Mouse (Mus musculus): ENCODE results near the gene Klf17. TPM values are rescaled to one million over a fixed set of nuclear protein-coding genes. Genes with fewer than 3 reads are reported as not detected.

Gene Klf17
- polyA plus RNA-seq (2012; fragmentation: generic; extraction: Trizol), result not detected
- long read RNA-seq, experiment 1, result 0 reads
- long read RNA-seq, experiment 2, result 0 reads

DNA sequence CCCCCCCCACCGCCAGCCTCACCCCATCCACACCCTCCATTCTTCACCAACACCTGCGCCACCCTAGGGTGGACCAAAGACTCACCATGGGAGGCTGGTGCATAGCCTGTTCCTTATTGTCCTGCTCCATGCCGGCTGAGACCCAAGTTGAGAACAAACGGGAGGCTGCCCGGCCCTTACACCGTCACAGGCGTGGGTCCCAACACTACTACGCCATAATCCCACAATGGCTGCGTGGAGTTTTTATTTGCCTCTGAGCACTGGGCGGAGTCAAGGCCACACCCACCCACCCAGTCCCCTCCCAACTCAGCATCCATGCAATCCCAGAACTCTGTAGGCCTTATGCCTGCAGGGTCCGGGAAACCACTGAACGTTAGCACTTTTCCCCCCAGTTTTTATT lies at the start of gene Klf17:
Gene Klf17 (minus strand): TSS at position 233 of the 400 bp plus-strand sequence.
- H3K79me3 ChIP-seq (ENCODE audit: low read depth), result no peaks in the 10 kb centered on the region
- no peak within 1 kb of the TSS for H3ac ChIP-seq (ENCODE audit: control insufficient read depth, insufficient read length, low read depth)
- TF ChIP-seq USF1 (IDR thresholded peaks at IDR 0.05; ENCODE audit: low read depth) (no peak), MYOD1 (IDR thresholded peaks at IDR 0.05; ENCODE audit: control insufficient read depth, insufficient read length, low read depth) (no peak), MYOG (IDR thresholded peaks at IDR 0.05; ENCODE audit: control insufficient read depth, extremely low read depth, insufficient read length) (no peak), CEBPB (IDR thresholded peaks at IDR 0.05; ENCODE audit: low read depth) (no peak), FOSL1 (IDR thresholded peaks at IDR 0.05; ENCODE audit: insufficient read depth, low read length, poor library complexity, severe bottlenecking) (no peak), MAX (IDR thresholded peaks at IDR 0.05) (no peak), CTCF (IDR thresholded peaks at IDR 0.05; ENCODE audit: control insufficient read depth, insufficient read depth, insufficient read length) (no peak)
- no peak within 1 kb of the TSS for H3K4me3 ChIP-seq (ENCODE audit: insufficient read depth, poor library complexity, severe bottlenecking)
- no peaks in the 10 kb centered on the region for H3K36me3 ChIP-seq (ENCODE audit: control insufficient read depth, insufficient read depth)
- peaks cover 6% of the 10 kb centered on the region for H3K27me3 ChIP-seq (ENCODE audit: control insufficient read depth, insufficient read depth, insufficient read length)
- H3K79me2 ChIP-seq (ENCODE audit: control insufficient read depth, insufficient read depth), result no peaks in the 10 kb centered on the region

DNA sequence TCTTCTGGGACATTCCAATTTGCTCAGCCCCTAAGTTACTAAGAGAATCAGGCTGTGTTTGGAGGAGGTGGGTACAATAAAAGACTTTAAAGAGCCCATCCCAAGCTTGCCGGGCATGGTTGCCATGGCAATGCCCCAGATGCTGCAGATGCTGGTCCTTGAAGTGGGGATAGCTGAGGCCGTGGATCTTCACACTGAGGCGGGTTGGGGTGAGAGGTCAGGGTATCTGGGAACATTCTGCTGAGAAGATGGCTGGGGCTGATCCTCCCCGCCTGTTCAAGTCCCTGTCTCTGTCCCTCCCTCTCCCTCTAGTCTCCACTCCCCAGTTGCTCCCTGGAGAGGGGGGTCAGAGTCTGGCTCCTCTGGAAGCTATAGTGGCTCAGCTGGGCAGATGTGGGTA lies 48.9 kb upstream of the Klf17 start:
- no peaks in the 10 kb centered on the region for H3K79me3 ChIP-seq (ENCODE audit: low read depth)
- H3K27me3 ChIP-seq (ENCODE audit: control insufficient read depth, insufficient read depth, insufficient read length), result peaks cover 9% of the 10 kb centered on the region
- H3K79me2 ChIP-seq (ENCODE audit: control insufficient read depth, insufficient read depth), result no peaks in the 10 kb centered on the region
- H3K36me3 ChIP-seq (ENCODE audit: control insufficient read depth, insufficient read depth), result no peaks in the 10 kb centered on the region
- no peak for TF ChIP-seq USF1 (IDR thresholded peaks at IDR 0.05; ENCODE audit: low read depth)
- TF ChIP-seq MYOG (IDR thresholded peaks at IDR 0.05; ENCODE audit: control insufficient read depth, extremely low read depth, insufficient read length), result no peak
- no peak for TF ChIP-seq CTCF (IDR thresholded peaks at IDR 0.05; ENCODE audit: control insufficient read depth, insufficient read depth, insufficient read length)
- TF ChIP-seq FOSL1 (IDR thresholded peaks at IDR 0.05; ENCODE audit: insufficient read depth, low read length, poor library complexity, severe bottlenecking), result no peak
- no peak for TF ChIP-seq CEBPB (IDR thresholded peaks at IDR 0.05; ENCODE audit: low read depth)
- TF ChIP-seq MAX (IDR thresholded peaks at IDR 0.05), result no peak
- no peak for TF ChIP-seq MYOD1 (IDR thresholded peaks at IDR 0.05; ENCODE audit: control insufficient read depth, insufficient read length, low read depth)
- no peak overlapping the region for H3ac ChIP-seq (ENCODE audit: control insufficient read depth, insufficient read length, low read depth)
- no peak overlapping the region for H3K4me3 ChIP-seq (ENCODE audit: insufficient read depth, poor library complexity, severe bottlenecking)

DNA sequence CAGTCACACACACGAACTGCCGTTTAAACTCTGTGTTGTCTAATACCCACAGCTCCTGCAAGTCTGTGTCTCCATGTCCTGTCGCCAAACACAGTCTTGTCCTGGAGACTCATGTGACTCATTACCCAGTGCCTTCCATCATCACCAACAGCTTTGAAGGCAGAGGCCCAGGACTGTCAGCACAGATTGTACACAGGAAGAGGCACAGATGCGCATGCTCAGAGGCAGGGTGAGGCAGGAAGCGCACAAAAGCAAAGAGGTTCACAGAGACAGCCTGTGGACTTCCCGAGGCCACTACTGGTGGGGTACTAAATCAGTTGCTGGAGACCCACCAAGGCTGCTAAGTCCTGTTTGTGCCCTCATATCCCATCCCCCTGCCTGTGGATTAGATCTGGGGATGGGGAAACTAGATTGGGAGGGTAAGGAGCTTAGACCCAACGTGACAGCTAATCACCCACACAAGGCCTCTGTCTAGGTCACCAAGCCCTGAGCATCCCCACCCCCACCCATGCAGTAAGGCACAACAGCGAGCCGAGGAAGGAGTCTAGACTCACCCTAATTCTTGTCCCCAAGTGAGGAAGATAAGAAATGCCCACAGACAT lies 48.2 kb upstream of the Klf17 start:
- TF ChIP-seq FOSL1 (IDR thresholded peaks at IDR 0.05; ENCODE audit: insufficient read depth, low read length, poor library complexity, severe bottlenecking) (no peak), MYOD1 (IDR thresholded peaks at IDR 0.05; ENCODE audit: control insufficient read depth, insufficient read length, low read depth) (no peak), MAX (IDR thresholded peaks at IDR 0.05) (no peak), MYOG (IDR thresholded peaks at IDR 0.05; ENCODE audit: control insufficient read depth, extremely low read depth, insufficient read length) (no peak), USF1 (IDR thresholded peaks at IDR 0.05; ENCODE audit: low read depth) (no peak), CTCF (IDR thresholded peaks at IDR 0.05; ENCODE audit: control insufficient read depth, insufficient read depth, insufficient read length) (no peak), CEBPB (IDR thresholded peaks at IDR 0.05; ENCODE audit: low read depth) (no peak)
- Histone ChIP-seq H3ac (ENCODE audit: control insufficient read depth, insufficient read length, low read depth) (no peak overlapping the region), H3K4me3 (ENCODE audit: insufficient read depth, poor library complexity, severe bottlenecking) (no peak overlapping the region), H3K79me2 (ENCODE audit: control insufficient read depth, insufficient read depth) (no peaks in the 10 kb centered on the region), H3K79me3 (ENCODE audit: low read depth) (no peaks in the 10 kb centered on the region), H3K27me3 (ENCODE audit: control insufficient read depth, insufficient read depth, insufficient read length) (peaks cover 9% of the 10 kb centered on the region), H3K36me3 (ENCODE audit: control insufficient read depth, insufficient read depth) (no peaks in the 10 kb centered on the region)

DNA sequence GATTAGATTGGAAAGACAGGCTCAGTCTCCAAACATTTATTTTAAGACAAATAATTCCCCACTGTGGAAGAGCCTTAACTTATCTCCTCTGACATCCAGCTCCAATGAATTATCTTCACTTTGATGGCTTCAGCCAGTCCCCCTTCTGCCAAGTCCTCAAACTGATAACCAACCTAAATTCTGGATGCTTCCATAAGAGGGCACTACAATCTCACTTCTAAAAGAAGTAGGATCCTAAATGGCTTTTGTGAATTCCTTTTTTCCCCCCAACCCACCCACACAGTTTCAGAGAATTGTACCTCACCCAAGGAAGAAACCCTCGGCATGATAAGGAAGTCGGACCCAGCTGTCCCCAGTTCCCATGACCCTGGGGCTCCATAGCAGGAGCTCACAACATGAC lies 45.5 kb upstream of the Klf17 start:
- peaks cover 18% of the 10 kb centered on the region for H3K27me3 ChIP-seq (ENCODE audit: control insufficient read depth, insufficient read depth, insufficient read length)
- TF ChIP-seq FOSL1 (IDR thresholded peaks at IDR 0.05; ENCODE audit: insufficient read depth, low read length, poor library complexity, severe bottlenecking), result no peak
- no peak for TF ChIP-seq CEBPB (IDR thresholded peaks at IDR 0.05; ENCODE audit: low read depth)
- TF ChIP-seq MYOG (IDR thresholded peaks at IDR 0.05; ENCODE audit: control insufficient read depth, extremely low read depth, insufficient read length), result no peak
- TF ChIP-seq USF1 (IDR thresholded peaks at IDR 0.05; ENCODE audit: low read depth), result no peak
- TF ChIP-seq CTCF (IDR thresholded peaks at IDR 0.05; ENCODE audit: control insufficient read depth, insufficient read depth, insufficient read length), result no peak
- no peak for TF ChIP-seq MAX (IDR thresholded peaks at IDR 0.05)
- TF ChIP-seq MYOD1 (IDR thresholded peaks at IDR 0.05; ENCODE audit: control insufficient read depth, insufficient read length, low read depth), result no peak
- H3ac ChIP-seq (ENCODE audit: control insufficient read depth, insufficient read length, low read depth), result no peak overlapping the region
- H3K36me3 ChIP-seq (ENCODE audit: control insufficient read depth, insufficient read depth), result no peaks in the 10 kb centered on the region
- H3K79me3 ChIP-seq (ENCODE audit: low read depth), result no peaks in the 10 kb centered on the region
- no peaks in the 10 kb centered on the region for H3K79me2 ChIP-seq (ENCODE audit: control insufficient read depth, insufficient read depth)
- no peak overlapping the region for H3K4me3 ChIP-seq (ENCODE audit: insufficient read depth, poor library complexity, severe bottlenecking)

DNA sequence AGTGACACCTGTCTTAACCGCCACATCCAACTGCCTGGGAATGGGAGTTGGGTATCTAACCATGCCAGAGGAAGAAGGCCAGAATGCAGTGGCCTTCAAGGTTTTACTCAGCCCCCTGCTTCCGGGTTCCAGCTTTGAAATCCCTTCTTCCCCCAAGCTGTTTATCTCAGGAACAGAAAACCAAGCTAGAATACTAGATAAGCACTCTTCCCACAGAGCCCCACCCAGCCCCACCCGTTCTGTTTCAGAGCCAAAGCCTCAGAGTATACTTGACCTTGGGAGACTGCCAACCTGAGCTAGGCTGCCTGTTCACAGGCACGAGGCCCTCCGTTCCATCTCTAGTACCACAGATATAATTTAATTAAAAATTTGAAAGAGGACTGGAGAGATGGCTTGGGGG lies 41.5 kb upstream of the Klf17 start:
- TF ChIP-seq FOSL1 (IDR thresholded peaks at IDR 0.05; ENCODE audit: insufficient read depth, low read length, poor library complexity, severe bottlenecking) (no peak), MYOG (IDR thresholded peaks at IDR 0.05; ENCODE audit: control insufficient read depth, extremely low read depth, insufficient read length) (no peak), CTCF (IDR thresholded peaks at IDR 0.05; ENCODE audit: control insufficient read depth, insufficient read depth, insufficient read length) (no peak), USF1 (IDR thresholded peaks at IDR 0.05; ENCODE audit: low read depth) (no peak), MAX (IDR thresholded peaks at IDR 0.05) (no peak), MYOD1 (IDR thresholded peaks at IDR 0.05; ENCODE audit: control insufficient read depth, insufficient read length, low read depth) (no peak), CEBPB (IDR thresholded peaks at IDR 0.05; ENCODE audit: low read depth) (no peak)

More for the DNA sequence above, 41.5 kb upstream of the Klf17 start:
- no peak overlapping the region for H3K4me3 ChIP-seq (ENCODE audit: insufficient read depth, poor library complexity, severe bottlenecking)
- H3K27me3 ChIP-seq (ENCODE audit: control insufficient read depth, insufficient read depth, insufficient read length), result peaks cover 33% of the 10 kb centered on the region
- H3K36me3 ChIP-seq (ENCODE audit: control insufficient read depth, insufficient read depth), result no peaks in the 10 kb centered on the region
- H3K79me3 ChIP-seq (ENCODE audit: low read depth), result no peaks in the 10 kb centered on the region
- H3K79me2 ChIP-seq (ENCODE audit: control insufficient read depth, insufficient read depth), result no peaks in the 10 kb centered on the region
- no peak overlapping the region for H3ac ChIP-seq (ENCODE audit: control insufficient read depth, insufficient read length, low read depth)
